Mouse (Mus musculus) C2C12 (cell line): ENCODE data around the gene Sh3rf3. TPM values are rescaled to one million over a fixed set of nuclear protein-coding genes. Genes with fewer than 3 reads are reported as not detected.

Experiments used
- H3K27me3 ChIP-seq: one replicate; pipeline ENCODE4 v1.6.1; 2011; ENCODE audit not compliant: control insufficient read depth, insufficient read depth, insufficient read length
- H3K36me3 ChIP-seq: one replicate; pipeline ENCODE4 v1.6.1; 2011; ENCODE audit not compliant: control insufficient read depth, insufficient read depth
- H3K4me3 ChIP-seq: one replicate; pipeline ENCODE4 v1.5.1; 2011; ENCODE audit warnings: mild to moderate bottlenecking, control low read depth; ENCODE audit not compliant: poor library complexity, insufficient read depth, severe bottlenecking
- H3K79me2 ChIP-seq: one replicate; pipeline ENCODE4 v1.6.1; 2011; ENCODE audit not compliant: control insufficient read depth, insufficient read depth
- H3K79me3 ChIP-seq: one replicate; pipeline ENCODE4 v1.6.1; 2011; ENCODE audit warnings: low read depth, control low read depth
- H3ac ChIP-seq: one replicate; pipeline ENCODE3; 2011; ENCODE audit warnings: low read depth; ENCODE audit not compliant: control insufficient read depth, insufficient read length
- CEBPB ChIP-seq: IDR thresholded peaks from one replicate; pipeline ENCODE4 v1.6.1; 2011; ENCODE audit warnings: low read depth, mild to moderate bottlenecking, control low read depth, moderate library complexity
- CTCF ChIP-seq: IDR thresholded peaks from one replicate; pipeline ENCODE4 v1.5.1; 2011; ENCODE audit not compliant: control insufficient read depth, insufficient read depth, insufficient read length
- FOSL1 ChIP-seq: IDR thresholded peaks from one replicate; pipeline ENCODE4 v1.8.0; 2011; ENCODE audit warnings: mild to moderate bottlenecking, low read length; ENCODE audit not compliant: poor library complexity, insufficient read depth, severe bottlenecking
- microRNA-seq: library from miRNA; unstranded; fragments of <30 nt; microRNA quantifications from one replicate; pipeline ENCODE4, GENCODE M21; 2019; ENCODE audit warnings: borderline microRNAs expressed
- polyA plus RNA-seq: library from polyadenylated mRNA; unstranded; fragments of >200 nt; fragmentation: generic; extraction: Trizol; gene quantifications from one replicate; pipeline ENCODE4 v1.2.1, GENCODE M21; 2012; ENCODE audit warnings: missing spikeins

Gene Sh3rf3
- polyA plus RNA-seq, 1 experiment: 0.14 TPM

GRCm38 (mm10) chr10:59182306-59182705, 369.1 kb downstream of the Sh3rf3 start:
- no peaks in the 10 kb centered on the region for H3K79me3 ChIP-seq
- H3ac ChIP-seq: no peak overlapping the region
- TF ChIP-seq CTCF (no peak), CEBPB (no peak), FOSL1 (no peak)
- H3K79me2 ChIP-seq: no peaks in the 10 kb centered on the region
- peaks cover 59% of the 10 kb centered on the region for H3K36me3 ChIP-seq
- no peaks in the 10 kb centered on the region for H3K27me3 ChIP-seq
- H3K4me3 ChIP-seq: no peak overlapping the region

Small RNAs within 50 kb of the gene (microRNA-seq; reads per million reads assigned to microRNA genes)
- gene Gm27672: not detected

Other genes with a start within 250 kb of the Sh3rf3 start
- not detected for gene Edar, start 137.7 kb upstream of the Sh3rf3 start, polyA plus RNA-seq
- gene Gm17542, start 95.1 kb upstream of the Sh3rf3 start, polyA plus RNA-seq: not detected